Mouse (Mus musculus) kidney, postnatal 4 days (tissue): ENCODE measurements around the gene Nhsl1.
"Not testable (repeated sequence)": the region's sequence is repeated elsewhere in the genome, so short reads cannot be mapped to it uniquely, and the experiment has no call there.

Source experiments
- DNase-seq, 2 experiments: peaks; one replicate each; pipeline ENCODE4 v3.0.0; 2021; ENCODE audit warnings: mixed read lengths in 2 of 2

Nhsl1 gene

GRCm38 (mm10) chr10:18447299-18447698 is 128.5 kb downstream of the Nhsl1 start:
- no peak for DNase-seq

DNA sequence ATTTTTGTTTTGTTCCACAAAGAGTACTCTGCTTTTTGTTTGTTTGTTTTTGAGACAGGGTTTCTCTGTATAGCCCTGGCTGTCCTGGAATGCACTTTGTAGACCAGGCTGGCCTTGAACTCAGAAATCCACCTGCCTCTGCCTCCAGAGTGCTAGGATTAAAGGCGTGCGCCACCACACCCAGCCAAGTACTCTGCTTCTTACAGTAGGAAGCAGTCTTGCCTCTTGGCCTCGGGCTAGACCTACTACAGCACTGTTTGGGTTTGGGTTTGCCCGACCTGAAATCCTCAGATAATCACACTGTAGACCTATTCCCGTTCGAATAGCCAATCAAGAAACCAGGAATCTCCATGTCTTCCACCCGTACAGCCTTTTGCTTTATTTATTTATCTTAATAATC is 130.1 kb downstream of the Nhsl1 start:
- DNase-seq, result not testable (repeated sequence)

DNA sequence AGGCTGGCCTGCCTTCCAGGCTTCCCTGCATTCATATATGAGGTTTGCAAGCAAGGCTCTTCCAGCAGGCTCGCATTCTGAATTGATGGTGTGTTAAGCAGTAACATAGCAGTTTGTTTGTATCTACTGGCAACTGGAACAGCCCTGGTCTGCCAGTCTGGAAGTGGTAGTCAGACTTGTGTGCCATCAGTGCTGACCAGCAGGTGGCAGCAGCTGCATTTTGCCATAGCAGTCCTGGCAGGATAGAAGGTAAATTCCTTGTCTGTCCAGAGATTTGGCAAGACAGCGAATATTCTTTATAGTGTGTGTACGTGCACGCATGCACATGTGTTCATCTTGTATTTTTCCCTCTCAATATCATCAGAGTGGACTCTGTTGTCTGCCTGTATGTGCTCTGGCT is 134.6 kb downstream of the Nhsl1 start:
- peak; percentile 90 to 92 for DNase-seq

DNA sequence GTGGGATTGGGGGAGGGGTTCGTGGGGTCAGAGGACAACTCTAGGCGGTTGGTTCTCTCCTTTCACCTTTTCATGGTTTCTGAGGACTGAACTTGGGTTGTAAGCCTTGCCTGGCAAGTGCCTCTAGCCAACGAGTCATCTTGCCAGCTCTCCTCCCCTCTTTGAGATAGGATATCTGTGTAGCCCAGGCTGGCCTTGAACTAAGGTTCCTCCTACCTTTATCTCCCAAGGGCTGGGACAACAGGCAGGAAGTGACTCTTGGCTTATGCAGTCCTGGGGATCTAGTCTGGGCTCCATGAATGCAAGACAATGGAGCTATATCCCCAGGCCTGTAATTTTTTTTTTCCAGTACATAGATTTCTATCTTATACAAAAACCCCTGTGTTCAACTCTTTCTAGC is 135.4 kb downstream of the Nhsl1 start:
- DNase-seq, result no peak

GRCm38 (mm10) chr10:18455301-18455920 is 136.6 kb downstream of the Nhsl1 start:
- peak in 1 of 2 experiments; percentile 48 for DNase-seq

- DNase-seq, result no peak
These were observed 139.2 kb downstream of the Nhsl1 start for GRCm38 (mm10) chr10:18457808-18458475.

- DNase-seq, result no peak
These were observed 142.6 kb downstream of the Nhsl1 start for GRCm38 (mm10) chr10:18461336-18461735.

DNA sequence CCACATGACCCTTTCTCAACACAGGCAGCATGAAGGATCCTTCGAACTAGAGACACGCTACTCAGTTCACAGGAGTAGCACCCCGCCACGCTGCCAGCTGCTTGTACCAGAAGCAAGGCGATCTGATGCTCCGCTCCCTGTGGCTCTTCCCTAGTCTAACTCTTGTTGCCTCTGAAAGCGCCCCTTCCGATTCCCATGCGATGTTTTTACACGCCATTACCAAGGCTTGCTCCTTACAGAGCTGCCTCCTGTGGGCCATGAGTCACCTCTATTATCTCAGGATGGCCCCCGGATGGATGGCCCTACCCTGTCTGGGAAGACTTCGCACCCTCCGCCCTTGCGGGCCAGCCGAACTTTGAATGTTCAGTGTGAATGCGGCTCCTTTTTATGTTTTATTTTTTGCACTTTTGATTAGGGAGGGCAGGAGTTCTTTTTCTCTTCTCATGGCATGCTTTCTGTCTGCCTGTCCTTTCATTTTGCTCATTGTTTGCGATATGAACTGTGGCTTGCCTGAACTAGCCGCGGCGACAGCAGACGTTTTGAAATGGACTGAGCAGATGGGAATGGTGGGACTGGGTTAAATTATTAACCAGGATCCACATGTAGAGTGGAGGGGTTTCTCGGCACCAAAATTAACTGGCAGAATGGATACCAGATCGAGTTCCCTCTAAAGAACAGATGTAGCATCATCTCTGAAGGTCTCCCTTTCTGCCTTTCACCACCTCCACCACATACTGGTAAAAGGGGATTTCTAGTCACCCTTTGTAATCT is 144.5 kb downstream of the Nhsl1 start:
- no peak for DNase-seq

- DNase-seq, result no peak
These were observed 149.6 kb downstream of the Nhsl1 start for GRCm38 (mm10) chr10:18468396-18468795.

- peak; percentile 56 to 75 for DNase-seq
These were observed 150.7 kb downstream of the Nhsl1 start for GRCm38 (mm10) chr10:18469279-18470135.

DNA sequence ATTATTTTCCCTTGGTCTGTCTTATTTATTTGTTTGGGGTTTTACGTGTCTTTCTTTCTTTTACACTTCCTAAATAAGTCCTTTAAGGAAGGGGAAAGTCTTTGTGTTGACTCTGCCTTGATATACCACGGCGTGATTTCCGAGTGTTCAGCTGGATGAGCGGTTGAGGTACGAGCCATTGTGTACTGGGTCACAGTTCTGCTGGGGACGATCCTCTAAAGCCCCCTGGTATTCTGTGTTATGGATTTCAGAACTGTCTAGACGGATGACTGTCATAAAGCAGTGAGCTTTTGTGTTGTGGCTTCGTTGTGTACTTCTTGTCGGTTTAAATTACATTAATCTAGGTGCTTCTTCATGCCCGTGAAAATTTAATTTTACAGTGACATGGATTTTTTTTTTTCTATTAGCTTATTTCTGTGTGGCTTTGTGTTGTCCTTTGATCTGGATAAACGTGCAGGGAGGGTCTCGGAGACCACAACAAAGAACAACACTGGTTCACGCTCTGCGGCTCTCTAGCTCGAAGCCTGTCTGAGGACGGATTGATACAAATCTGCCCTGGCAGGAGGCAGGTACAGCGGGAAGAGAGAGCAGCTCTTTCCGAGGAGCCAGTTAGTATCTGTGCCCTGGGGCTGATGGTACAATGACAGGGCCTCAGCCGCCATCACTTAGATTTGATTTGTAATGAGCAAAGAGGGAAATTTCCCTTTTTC is 151.7 kb downstream of the Nhsl1 start:
- peak in 1 of 2 experiments; percentile 22 for DNase-seq

DNA sequence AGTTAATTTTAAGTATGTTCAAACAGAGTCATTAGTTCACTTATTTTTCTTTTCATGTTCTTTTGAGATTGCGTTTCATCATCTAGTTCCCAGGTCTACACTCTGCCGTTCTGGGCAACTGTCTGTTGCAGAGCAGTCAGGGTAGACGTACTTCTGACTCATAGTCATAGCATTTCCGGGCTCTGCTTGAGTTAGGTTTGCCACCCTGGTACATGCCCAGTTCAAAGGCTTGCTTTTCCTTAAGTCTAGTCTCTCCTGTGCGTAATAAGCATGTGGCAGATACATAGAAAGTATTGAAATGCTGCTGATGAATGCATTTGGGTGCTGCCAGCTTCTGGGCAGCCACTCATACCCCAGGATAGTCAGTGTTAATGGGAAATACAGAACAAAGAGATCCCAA is 152.9 kb downstream of the Nhsl1 start:
- DNase-seq, result no peak

- DNase-seq, result no peak
These were observed 156.3 kb downstream of the Nhsl1 start for GRCm38 (mm10) chr10:18475126-18475525.

DNA sequence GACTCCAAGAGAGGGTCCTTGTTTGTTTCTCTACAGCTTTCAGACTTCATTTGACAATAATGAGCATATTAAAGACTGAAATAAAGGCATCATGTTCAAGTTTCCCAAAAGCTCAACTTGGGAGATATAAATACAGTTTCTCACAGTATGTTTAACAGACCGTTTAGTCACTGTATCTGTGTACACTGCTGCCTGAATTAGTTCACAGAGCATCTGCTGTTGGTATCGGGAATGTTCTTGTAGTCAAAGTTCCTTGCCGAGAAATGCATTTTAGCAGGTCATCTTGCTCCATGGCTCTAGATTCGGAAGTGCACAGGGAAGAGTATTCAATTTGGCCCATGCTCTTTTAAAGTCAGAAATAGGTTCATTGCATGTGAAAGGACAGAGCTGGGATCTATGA is 159.5 kb downstream of the Nhsl1 start:
- no peak for DNase-seq

- no peak for DNase-seq
These were observed 160.5 kb downstream of the Nhsl1 start for GRCm38 (mm10) chr10:18479285-18479684.

DNA sequence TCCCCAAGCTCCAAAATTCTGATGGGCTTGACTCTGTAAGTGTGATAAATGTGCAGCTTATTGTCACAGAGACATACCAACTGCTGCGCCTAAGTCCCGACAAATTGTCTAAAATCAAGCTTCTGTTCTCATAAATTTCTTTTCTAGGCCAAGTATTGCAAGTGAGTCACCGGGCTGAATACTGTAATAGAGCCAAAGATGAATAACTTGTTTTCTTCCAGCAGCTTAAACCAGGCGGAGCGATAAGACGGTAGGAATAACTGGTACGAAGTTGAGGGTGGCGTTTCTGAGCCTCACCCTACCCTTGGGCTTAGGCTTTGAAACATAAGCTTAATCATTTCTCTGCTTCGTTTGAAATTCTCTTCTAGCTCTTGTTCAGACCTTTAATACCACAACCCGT is 162.1 kb downstream of the Nhsl1 start:
- peak in 1 of 2 experiments; percentile 14 for DNase-seq

DNA sequence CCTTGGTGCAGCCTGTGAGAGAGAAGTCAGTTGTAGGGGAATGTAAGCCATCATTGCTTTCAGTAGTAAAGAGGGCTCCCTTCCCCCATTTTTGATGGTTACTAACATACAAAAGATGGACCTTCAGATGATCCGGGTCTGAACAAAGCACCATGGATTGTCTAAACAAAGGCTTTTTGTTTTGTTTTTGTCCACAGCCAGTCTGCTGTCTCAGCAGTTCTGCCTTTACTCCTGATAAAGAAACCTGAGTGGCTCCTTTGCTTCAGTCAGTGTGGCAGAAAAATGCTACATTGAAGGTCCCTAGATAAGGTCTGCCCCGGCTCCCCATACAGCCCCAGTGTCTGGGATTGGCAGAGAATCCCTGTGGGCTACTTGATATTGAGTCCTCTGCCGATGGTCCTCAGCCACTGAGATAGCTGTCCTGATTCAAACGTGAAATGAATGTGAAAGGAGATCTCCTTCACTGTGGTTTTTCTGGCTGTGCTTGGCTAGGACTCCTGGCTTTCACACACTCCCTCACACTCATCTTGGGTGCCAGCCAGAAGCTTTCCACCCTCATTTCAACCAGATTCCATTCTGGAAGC is 163.9 kb downstream of the Nhsl1 start:
- DNase-seq, result peak; percentile 51 to 58

- DNase-seq, result no peak
These were observed 164.9 kb downstream of the Nhsl1 start for GRCm38 (mm10) chr10:18483658-18484057.

DNA sequence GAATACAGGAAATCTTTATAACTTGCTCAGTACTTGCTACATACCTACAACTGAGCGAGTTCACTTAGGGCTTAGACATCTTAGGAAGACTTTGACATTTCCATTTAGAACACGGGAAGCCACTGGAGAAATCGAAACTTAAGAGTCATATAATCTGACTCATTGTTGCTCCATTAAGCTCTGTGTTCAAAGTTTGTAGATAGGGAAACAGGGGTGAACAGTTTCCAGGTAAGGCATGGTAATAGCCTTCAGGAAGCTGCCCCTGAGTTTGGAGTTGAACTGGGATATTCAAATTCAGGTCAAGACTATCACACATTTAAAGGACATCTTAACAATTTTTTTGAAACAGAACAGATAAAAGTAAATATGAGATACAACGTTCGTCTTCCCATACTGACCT is 165.9 kb downstream of the Nhsl1 start:
- no peak for DNase-seq

GRCm38 (mm10) chr10:18488239-18488803 is 169.5 kb downstream of the Nhsl1 start:
- peak in 1 of 2 experiments; percentile 47 for DNase-seq

GRCm38 (mm10) chr10:18489936-18490335 is 171.2 kb downstream of the Nhsl1 start:
- no peak for DNase-seq
